9 mouse cellular contexts compared by ENCODE assay signal in genomic region chr4:117680963-117681362, GRCm38 (mm10). TPM values are rescaled to one million over a fixed set of nuclear protein-coding genes. Genes with fewer than 3 reads are reported as not detected.
DNase-seq lines count a peak whose midpoint lies in the region; ATAC-seq and TF ChIP-seq lines count a peak whose summit lies in the region.
"Had no signal": no experiment of that assay in that cellular context is flagged by ENCODE, and none has a peak within 500 bp of the region (broad histone marks: within the 10 kb centered on the region; RNA-seq: fewer than 3 reads in every experiment).

No protein-coding gene starts in this region.

- intact Hi-C loops in heart, postnatal 14 days (cut with DNase I), result no loop called here

- 71% methylated on average over 6 of the region's 6 CpGs for WGBS in heart, embryonic 13.5 days
- 77% methylated on average over 6 of the region's 6 CpGs for WGBS in forebrain, embryonic 11.5 days
- 78% methylated on average over 6 of the region's 6 CpGs for WGBS in liver, embryonic 13.5 days (ENCODE audit: insufficient replicate concordance)

- H3K79me2 ChIP-seq in C2C12 (ENCODE audit: control insufficient read depth, insufficient read depth), result peaks cover 13% of the 10 kb centered on the region

- peak overlapping the region; percentile 67 for H3K4me3 ChIP-seq in heart, embryonic 13.5 days
- peak overlapping the region; percentile 95 for H3K4me3 ChIP-seq in C2C12 (ENCODE audit: insufficient read depth, poor library complexity, severe bottlenecking)
- peak overlapping the region; percentile 79; the same call in 1 of the 2 replicates for H3K4me3 ChIP-seq in forebrain, embryonic 11.5 days (ENCODE audit: low read depth, low read length)
- peak overlapping the region; percentile 87 for H3K4me3 ChIP-seq in liver, embryonic 13.5 days (replicated peaks)

- no peak overlapping the region for H3K27ac ChIP-seq in heart, embryonic 13.5 days (replicated peaks)
- no peak overlapping the region for H3K27ac ChIP-seq in forebrain, embryonic 11.5 days (ENCODE audit: low read depth, low read length)
- H3K27ac ChIP-seq in liver, embryonic 13.5 days, result peak overlapping the region; percentile 72; the same call in 1 of the 2 replicates

- no peaks in the 10 kb centered on the region for H3K9me3 ChIP-seq in heart, embryonic 13.5 days
- no peaks in the 10 kb centered on the region for H3K9me3 ChIP-seq in forebrain, embryonic 11.5 days (ENCODE audit: control insufficient read depth, low read length)
- no peaks in the 10 kb centered on the region for H3K9me3 ChIP-seq in liver, embryonic 13.5 days (replicated peaks)

- no peak for DNase-seq in heart, postnatal 14 days
- DNase-seq in forebrain, embryonic 11.5 days (ENCODE audit: low spot score), result no peak
- no peak for DNase-seq in liver, embryonic 13.5 days
- no peak for DNase-seq in layer of hippocampus, adult 11-12 months (ENCODE audit: low spot score)
- no peak for DNase-seq in B cell, adult 2 months
- no peak for DNase-seq in thymus, postnatal 0 days (ENCODE audit: low spot score)

- peak overlapping the region; percentile 91 for H3K4me2 ChIP-seq in heart, embryonic 13.5 days
- peak overlapping the region; percentile 76 for H3K4me2 ChIP-seq in forebrain, embryonic 11.5 days (ENCODE audit: low read depth, low read length, severe bottlenecking)
- peak overlapping the region; percentile 89 for H3K4me2 ChIP-seq in liver, embryonic 13.5 days

- H3K36me3 ChIP-seq in heart, embryonic 13.5 days, result peaks cover 50% of the 10 kb centered on the region
- H3K36me3 ChIP-seq in C2C12 (ENCODE audit: control insufficient read depth, insufficient read depth), result peaks cover 39% of the 10 kb centered on the region
- H3K36me3 ChIP-seq in forebrain, embryonic 11.5 days (ENCODE audit: control insufficient read depth, insufficient read depth, low read length), result peaks cover 2% of the 10 kb centered on the region; the same call in 1 of the 2 replicates
- peaks cover 45% of the 10 kb centered on the region for H3K36me3 ChIP-seq in liver, embryonic 13.5 days

- H3ac ChIP-seq in C2C12 (ENCODE audit: control insufficient read depth, insufficient read length, low read depth), result no peak overlapping the region

- H3K79me3 ChIP-seq in C2C12 (ENCODE audit: low read depth), result no peaks in the 10 kb centered on the region

- no peaks in the 10 kb centered on the region for H3K27me3 ChIP-seq in heart, embryonic 13.5 days (replicated peaks)
- no peaks in the 10 kb centered on the region for H3K27me3 ChIP-seq in C2C12 (ENCODE audit: control insufficient read depth, insufficient read depth, insufficient read length)
- no peaks in the 10 kb centered on the region for H3K27me3 ChIP-seq in forebrain, embryonic 11.5 days (ENCODE audit: control insufficient read depth, insufficient read depth, low read length)
- no peaks in the 10 kb centered on the region for H3K27me3 ChIP-seq in liver, embryonic 13.5 days
- H3K27me3 ChIP-seq: Patski had no signal

- ATAC-seq in heart, embryonic 13.5 days (ENCODE audit: extremely low read depth, insufficient number of reproducible peaks, low FRiP score, low TSS enrichment), result no peak
- ATAC-seq in forebrain, embryonic 11.5 days (replicated peaks; ENCODE audit: low FRiP score), result no peak
- no peak for ATAC-seq in liver, embryonic 13.5 days (ENCODE audit: low read depth)
- ATAC-seq: Patski had no signal

- H3K4me1 ChIP-seq in heart, embryonic 13.5 days, result peaks cover 18% of the 10 kb centered on the region
- peaks cover 3% of the 10 kb centered on the region; the same call in 1 of the 2 replicates for H3K4me1 ChIP-seq in forebrain, embryonic 11.5 days (replicated peaks; ENCODE audit: control insufficient read depth, insufficient read depth, low read length)
- H3K4me1 ChIP-seq in liver, embryonic 13.5 days (replicated peaks), result peaks cover 18% of the 10 kb centered on the region

- H3K9ac ChIP-seq in heart, embryonic 13.5 days, result peak overlapping the region; percentile 86; the same call in 1 of the 2 replicates
- H3K9ac ChIP-seq in forebrain, embryonic 11.5 days (ENCODE audit: low read length), result no peak overlapping the region
- H3K9ac ChIP-seq in liver, embryonic 13.5 days, result peak overlapping the region; percentile 86

- TF ChIP-seq CTCF in C2C12 (IDR thresholded peaks at IDR 0.05; ENCODE audit: control insufficient read depth, insufficient read depth, insufficient read length), result no peak

TF ChIP-seq in C2C12, 6 proteins besides CTCF, POLR2A, EP300 and RAD21:
- TF ChIP-seq CEBPB (IDR thresholded peaks at IDR 0.05; ENCODE audit: low read depth), result no peak

RNA-seq across cellular contexts. Expression of gene Dmap1, which starts 1.1 kb away (rescaled TPM):
- 42.1 and 42.3 TPM in 2 replicates for polyA plus RNA-seq in heart, embryonic 13.5 days (2015; fragmentation: Nextera tagmentation; extraction: Ambion mirVana)
- total RNA-seq in heart, postnatal 14 days (2021), result 10 to 100 TPM; 16.6 to 19.2 TPM
- polyA plus RNA-seq in C2C12 (2012; fragmentation: generic; extraction: Trizol), result 31.0 TPM
- polyA plus RNA-seq in forebrain, embryonic 11.5 days (2014; fragmentation: Nextera tagmentation; extraction: Ambion mirVana), result 79.1 and 85.9 TPM in 2 replicates
- 24.0 and 24.4 TPM in 2 replicates for polyA plus RNA-seq in liver, embryonic 13.5 days (2015; fragmentation: Nextera tagmentation; extraction: Ambion mirVana)
- 51.7 and 53.7 TPM in 2 replicates for polyA plus RNA-seq in thymus, postnatal 0 days (2015; fragmentation: Nextera tagmentation; extraction: Ambion mirVana)

RNA-seq across cellular contexts. Expression of gene Gm12845, which starts 43.2 kb away (rescaled TPM):
- not detected in 2 replicates for polyA plus RNA-seq in heart, embryonic 13.5 days (2015; fragmentation: Nextera tagmentation; extraction: Ambion mirVana)
- not detected for total RNA-seq in heart, postnatal 14 days (2021)
- polyA plus RNA-seq in C2C12 (2012; fragmentation: generic; extraction: Trizol), result not detected
- polyA plus RNA-seq in forebrain, embryonic 11.5 days (2014; fragmentation: Nextera tagmentation; extraction: Ambion mirVana), result not detected in 2 replicates
- not detected in 2 replicates for polyA plus RNA-seq in liver, embryonic 13.5 days (2015; fragmentation: Nextera tagmentation; extraction: Ambion mirVana)
- not detected in 2 replicates for polyA plus RNA-seq in thymus, postnatal 0 days (2015; fragmentation: Nextera tagmentation; extraction: Ambion mirVana)
- polyA plus RNA-seq: Patski had no signal
